Mouse (Mus musculus) lung, postnatal 25 days (tissue): ENCODE results near the gene Depdc5.
"Not testable (repeated sequence)": the region's sequence is repeated elsewhere in the genome, so short reads cannot be mapped to it uniquely, and the experiment has no call there.

Experiments used
- DNase-seq: peaks from one replicate; pipeline ENCODE4 v3.0.0; 2022; ENCODE audit warnings: low spot score

Gene Depdc5

GRCm38 (mm10) chr5:32863253-32864228 lies at the start of gene Depdc5:
Gene Depdc5, plus strand, starts transcription at chr5:32863701.
- DNase-seq, result peak; percentile 96

- DNase-seq, result no peak
Measured at GRCm38 (mm10) chr5:32815396-32815795, 48.1 kb upstream of the Depdc5 start.

GRCm38 (mm10) chr5:32820471-32820870 lies 43.0 kb upstream of the Depdc5 start:
- DNase-seq, result no peak

GRCm38 (mm10) chr5:32827009-32827408 lies 36.5 kb upstream of the Depdc5 start, which contains the start of gene Gm20671:
Gene Gm20671, minus strand, starts transcription at chr5:32827109.
- DNase-seq, result no peak

DNA sequence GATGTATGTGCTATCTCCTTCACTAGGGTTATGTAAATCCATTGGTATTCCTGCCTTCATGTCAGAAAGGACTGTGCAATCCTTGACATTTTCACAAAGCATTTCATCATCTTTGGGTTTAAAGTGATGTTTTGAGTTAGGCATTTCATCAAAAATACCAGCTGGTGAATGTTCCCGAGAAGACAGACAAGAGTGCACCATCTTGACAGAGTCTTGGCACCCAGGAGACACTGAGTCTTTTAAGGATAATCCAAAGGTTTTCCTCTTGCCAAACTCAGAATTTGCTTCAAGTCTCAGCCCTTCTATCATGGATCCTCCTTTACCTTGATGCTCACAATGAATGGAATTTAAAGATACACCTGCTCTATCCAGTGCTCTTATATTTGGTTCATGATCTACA lies 34.7 kb upstream of the Depdc5 start:
- DNase-seq, result not testable (repeated sequence)

DNA sequence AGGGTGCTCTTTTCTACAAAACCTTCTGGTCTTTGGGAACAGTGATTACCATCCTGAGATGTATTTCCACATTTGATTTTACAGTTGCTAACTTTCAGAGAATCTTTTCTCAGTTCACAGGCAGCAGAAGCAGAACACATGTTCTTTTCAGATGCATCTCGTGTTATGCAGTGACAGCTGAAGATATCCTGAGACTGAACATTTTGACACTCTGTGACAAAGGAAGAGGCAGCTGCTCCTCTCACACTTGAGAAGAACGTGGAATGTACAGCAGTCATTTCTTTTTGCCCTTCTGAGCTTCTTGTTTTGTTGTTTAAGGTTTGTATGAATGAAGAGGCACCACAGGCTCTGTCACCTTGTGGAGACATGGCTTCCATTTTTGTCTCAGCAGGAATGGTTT lies 33.4 kb upstream of the Depdc5 start:
- DNase-seq, result no peak

DNA sequence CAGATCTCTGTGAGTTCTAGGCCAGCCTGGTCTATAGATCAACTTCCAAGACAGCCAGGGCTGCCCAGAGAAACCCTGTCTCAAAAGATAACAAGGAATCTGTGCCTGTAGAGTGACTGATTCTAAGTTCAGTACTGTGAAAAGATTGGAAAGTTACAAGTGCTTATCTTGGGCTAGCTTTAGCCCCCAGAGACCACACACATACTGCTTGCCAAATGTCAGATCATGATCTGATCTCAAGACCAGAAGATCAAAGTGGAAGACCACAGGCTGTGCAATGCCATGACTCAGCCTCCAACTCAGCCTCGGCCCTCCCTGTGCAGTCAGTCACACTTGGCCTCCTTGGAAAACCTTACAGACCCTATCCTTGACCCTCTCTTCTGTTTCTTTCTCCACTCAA lies 29.0 kb upstream of the Depdc5 start:
- DNase-seq, result no peak

GRCm38 (mm10) chr5:32836976-32837375 lies 26.5 kb upstream of the Depdc5 start:
- DNase-seq, result no peak

- DNase-seq, result no peak
Measured at GRCm38 (mm10) chr5:32840029-32840428, 23.5 kb upstream of the Depdc5 start.

GRCm38 (mm10) chr5:32849178-32849577 lies 14.3 kb upstream of the Depdc5 start:
- DNase-seq, result no peak

GRCm38 (mm10) chr5:32849580-32849979 lies 13.9 kb upstream of the Depdc5 start:
- DNase-seq, result not testable (repeated sequence)

GRCm38 (mm10) chr5:32852026-32852425 lies 11.5 kb upstream of the Depdc5 start:
- DNase-seq, result no peak

DNA sequence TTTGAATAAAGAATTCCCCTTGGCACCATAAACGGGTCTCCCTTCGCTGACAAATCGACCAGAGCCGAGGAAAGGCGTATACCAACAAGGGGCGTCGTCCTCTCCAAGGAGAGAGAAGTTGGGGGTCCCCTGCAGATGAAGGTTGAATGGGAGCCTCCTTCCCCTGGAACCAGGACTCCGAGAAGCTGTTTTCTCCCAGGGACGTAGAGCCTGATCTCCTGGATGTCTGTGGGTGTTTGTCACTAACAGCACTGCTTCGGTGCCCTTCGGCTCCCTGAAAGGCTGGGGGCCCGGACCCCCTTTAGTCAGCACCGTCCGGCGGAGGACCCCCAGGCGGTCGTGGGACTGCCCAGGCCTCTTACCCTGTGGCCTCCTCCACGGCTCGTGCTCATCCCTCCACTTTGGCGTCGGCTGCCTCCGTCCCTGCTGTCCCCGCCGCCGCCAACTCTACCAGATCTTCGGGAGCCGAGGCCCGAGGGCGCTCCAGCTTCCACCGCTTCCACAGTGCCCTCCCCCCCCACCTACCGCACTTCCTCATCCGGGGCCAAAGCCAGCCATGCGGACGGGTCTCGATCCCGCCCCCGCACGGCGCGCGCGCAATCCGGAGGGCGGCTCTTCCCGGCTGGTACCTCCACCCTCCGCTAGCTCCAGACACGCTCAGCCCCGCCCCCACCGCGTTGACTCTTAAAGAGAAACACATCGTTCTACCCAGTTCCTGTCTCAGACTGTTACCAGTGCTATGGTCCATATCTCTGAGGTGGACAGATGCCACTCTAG lies 9.6 kb upstream of the Depdc5 start, which contains the start of gene Prr14l:
Prr14l (minus strand) TSS at position 526 of the 777 bp plus-strand sequence.
- DNase-seq, result peak; percentile 98

- no peak for DNase-seq
Measured at GRCm38 (mm10) chr5:32854818-32855217, 8.7 kb upstream of the Depdc5 start.

DNA sequence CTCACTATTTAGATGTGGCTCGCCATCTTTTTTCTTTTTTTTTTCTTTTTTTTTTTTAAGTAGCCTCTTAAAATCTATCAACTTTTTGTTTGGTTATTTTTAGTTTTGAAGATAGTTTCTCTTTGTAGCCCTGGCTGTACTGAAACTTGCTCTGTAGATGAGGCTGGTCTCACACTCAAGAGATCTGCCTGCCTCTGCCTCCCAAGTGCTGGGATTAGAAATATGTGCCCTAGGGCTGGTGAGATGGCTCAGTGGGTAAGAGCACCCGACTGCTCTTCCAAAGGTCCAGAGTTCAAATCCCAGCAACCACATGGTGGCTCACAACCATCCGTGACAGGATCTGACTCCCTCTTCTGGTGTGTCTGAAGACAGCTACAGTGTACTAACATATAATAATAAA lies 8.2 kb upstream of the Depdc5 start:
- not testable (repeated sequence) for DNase-seq

- peak; percentile 39 for DNase-seq
Measured at GRCm38 (mm10) chr5:32857781-32858220, 5.7 kb upstream of the Depdc5 start.

DNA sequence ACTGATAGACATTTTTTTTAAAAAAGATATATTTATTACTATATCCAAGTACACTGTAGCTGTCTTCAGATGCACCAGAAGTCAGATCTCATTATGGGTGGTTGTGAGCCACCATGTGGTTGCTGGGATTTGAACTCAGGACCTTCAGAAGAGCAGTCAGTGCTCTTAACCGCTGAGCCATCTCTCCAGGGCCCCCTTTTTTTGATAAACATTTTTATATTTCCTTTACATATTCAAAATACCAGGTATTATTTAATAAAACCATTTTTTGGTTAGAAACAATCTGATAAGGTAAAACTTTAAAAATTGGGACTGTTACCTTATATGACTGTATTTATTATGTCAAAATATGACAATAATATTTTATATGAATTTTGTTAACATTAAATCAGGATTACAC lies 2.4 kb upstream of the Depdc5 start:
- no peak for DNase-seq

GRCm38 (mm10) chr5:32862469-32863132 lies 900 bp upstream of the Depdc5 start:
- no peak for DNase-seq

GRCm38 (mm10) chr5:32869389-32870024 lies 6.0 kb downstream of the Depdc5 start:
- DNase-seq, result no peak

- no peak for DNase-seq
Measured at GRCm38 (mm10) chr5:32872346-32872745, 8.8 kb downstream of the Depdc5 start.

- no peak for DNase-seq
Measured at GRCm38 (mm10) chr5:32886739-32887138, 23.2 kb downstream of the Depdc5 start.

DNA sequence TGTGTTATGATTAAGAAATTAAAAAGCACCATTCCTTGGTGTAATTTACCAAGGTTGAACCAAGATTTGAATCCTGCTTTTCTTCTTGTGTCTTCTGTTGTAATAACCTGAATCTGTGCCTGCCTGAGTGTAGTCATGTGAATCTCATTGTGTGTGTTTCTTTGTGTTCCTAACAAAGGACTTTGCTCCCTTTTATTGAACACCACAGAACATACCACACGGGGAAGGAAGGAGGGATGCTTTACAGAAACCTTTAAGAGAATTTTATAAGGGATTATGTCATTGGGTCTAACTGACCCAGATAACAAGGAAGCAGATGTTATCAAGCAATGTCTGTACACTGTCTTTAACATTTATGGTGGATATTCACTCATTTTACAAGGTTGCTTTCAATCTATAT lies 44.0 kb downstream of the Depdc5 start:
- DNase-seq, result no peak
